Mouse (Mus musculus) brain, embryonic 18.5 days (tissue): ENCODE measurements at regions not wholly inside any gene's neighbourhood (a gene's known extent, or its start where the extent isn't known, plus 50 kb on each side); places are given as distances from the start of the nearest gene placed in this dataset.

Experiments
- DNase-seq: peaks from one replicate; pipeline ENCODE4 v3.0.0-alpha.2; 2012; ENCODE audit warnings: low read depth, low spot score

DNA sequence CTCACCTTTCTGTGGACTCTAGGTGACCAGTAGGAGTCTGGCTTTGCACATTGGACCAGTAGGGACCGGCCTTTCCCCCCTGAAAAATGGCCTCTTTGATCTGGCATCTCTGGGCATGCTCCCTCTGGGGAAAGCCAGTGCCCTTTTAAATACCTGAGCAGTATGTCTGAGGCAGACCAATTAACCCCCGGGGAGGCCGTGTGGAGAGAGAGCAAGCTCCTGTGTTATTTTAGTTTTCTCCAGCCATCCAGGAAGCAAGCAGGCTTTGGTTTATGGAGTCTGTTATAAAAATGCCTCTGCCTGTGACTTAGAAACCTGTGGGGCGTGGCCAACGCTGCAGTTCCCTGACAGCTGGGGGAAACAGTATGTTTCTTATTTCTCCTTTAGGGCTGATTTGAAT, 445.5 kb downstream of the Glrx3 start:
- DNase-seq: no peak

DNA sequence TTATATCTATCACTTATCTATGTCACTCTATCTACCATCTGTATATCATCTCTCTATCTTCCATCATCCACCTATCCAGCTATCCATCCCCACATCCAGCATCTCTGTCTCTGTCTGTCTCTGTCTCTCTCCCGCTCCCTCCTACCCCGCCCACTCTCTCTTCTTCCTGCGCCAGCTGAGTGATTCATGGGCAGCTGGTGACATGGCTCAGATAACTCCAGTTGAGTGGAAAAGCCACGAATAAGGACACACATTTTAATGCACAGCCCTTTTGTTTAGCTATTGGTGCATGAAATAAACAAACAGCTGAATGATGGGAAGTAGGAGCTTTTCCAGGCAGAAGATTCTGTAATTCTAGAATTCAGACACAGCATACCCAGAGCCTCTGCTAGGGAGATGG, 446.3 kb downstream of the Glrx3 start:
- DNase-seq: no peak

DNA sequence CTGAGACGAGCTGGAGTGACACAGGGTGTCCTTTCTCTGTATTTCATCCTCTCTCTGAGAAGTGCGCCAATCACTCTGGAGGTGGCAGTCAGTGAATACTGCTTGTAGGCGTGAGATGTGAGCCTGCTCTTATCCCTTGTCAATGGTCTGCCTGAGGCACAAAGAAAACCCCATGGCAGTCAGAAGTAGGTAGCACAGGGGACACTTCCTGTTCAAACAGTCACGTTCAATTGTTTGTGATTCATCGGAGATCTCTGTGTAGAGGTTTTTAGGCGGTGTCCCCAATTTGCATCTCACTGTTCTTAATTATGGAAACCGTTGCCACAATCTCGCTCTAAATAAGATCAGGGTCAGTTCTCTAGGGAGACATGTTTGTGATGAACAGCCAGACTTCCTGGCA, 447.7 kb downstream of the Glrx3 start:
- DNase-seq: no peak

DNA sequence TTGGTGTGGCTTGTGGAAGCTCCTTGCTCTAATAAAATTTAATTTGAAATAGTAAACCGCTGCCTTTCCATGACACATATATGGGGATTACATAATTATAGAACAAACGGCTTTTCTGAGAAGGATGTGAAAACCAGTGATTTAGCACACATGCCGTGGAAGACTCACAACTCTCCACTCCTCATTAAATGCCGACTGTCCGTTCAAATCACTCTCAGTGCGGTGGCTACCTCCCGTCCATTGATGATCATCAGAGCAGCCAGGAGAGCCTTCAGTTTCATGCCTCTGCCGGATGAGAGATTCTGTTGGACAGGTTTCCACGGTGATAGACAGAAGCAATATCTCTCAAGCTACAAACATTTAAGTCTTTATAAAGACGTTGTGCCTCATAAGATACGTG, 451.3 kb downstream of the Glrx3 start:
- DNase-seq: no peak

DNA sequence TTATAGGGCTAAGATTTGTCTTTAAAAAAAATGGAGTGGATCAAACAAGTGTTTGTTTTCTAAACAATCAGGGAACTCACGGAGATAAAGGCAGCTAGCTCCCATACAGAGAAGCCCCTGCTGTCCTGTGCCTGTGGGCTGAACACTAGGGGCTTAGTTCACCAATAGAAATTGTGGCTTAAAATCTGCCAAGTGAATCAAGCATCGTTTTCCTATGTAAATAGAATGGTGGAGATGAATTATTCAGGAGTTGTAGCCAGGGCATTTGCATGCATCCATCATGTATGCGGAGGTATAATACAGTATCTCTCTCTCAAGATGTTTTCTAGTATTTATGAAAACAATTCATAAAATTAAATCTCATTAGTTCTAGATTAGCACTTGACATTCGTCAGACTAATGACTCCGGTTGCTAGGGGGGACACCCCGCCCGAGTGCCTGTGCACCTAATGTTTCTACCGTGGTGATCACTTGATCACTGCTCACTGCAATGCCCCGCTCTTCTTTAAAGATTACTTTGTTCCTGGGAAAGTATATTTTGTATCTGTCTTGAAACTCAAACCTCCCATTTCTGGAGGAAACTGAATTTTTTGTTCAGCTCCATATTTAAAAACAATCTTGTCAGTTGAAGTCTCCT, 469.1 kb downstream of the Glrx3 start:
- DNase-seq: no peak

DNA sequence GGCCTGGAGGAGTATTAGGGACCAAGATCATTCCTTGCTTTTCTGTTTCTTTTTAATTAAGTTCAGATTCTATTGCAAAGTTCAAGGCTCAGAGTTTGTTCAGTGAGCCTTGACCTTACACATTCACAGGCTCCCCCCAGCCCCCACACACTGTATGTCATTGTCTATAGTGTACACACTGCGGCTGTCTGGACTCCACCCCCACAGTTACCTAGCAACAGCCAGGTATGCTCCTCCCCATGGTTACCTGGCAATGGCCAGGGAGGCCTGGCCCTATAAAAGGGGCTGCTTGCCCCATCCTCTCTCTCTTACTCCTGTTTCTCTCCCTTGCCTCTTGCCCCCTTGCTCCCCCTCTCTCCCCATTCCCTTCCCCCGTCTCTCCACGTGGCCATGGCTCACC, 472.0 kb downstream of the Glrx3 start:
- no peak for DNase-seq

DNA sequence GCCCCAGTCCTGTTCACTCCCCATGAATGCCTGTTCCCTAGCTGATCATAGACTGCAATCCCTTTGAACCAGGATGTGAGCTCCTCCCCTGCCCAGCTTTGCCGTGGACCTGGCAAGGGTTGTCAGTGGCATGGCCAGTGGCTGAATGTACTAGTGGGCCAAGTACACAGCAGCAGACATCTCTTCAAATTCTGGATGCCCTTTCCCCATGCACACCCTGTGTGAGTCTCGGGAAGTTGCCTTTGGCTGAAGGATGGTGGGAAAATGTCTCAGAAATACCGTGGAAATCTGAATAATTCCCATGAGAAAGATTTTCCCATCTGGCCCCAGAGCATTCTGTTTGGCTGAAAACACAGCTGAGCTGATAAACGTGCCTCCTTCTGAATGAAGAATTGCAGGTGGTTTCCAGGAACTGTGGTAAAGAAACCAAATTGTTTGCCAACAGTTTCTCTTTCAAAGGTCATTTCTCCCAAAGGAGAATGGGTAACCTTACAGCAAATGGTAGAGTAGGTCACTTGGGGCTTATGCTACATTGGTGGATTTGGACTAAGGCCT, 476.2 kb downstream of the Glrx3 start:
- peak; percentile 49 for DNase-seq

DNA sequence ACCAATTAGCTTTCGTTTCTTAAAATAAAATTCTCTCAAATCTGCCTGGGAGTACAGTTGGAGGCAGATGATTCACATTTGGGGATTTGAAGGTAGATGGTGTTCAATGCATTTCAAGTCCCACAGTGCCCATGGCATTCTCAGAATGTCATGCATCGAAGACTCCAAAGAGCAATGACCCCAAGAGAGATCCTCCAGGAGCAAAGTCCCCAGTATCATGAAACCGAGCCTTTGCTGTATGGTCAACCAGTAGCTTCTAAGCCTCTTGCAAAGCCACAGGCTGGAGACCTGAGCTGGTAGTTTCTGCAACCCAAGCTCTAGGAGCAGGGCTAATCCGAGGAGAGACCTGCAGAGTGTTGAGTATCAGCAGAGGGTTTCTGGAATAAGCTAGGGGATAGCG, 477.1 kb downstream of the Glrx3 start:
- DNase-seq: no peak

DNA sequence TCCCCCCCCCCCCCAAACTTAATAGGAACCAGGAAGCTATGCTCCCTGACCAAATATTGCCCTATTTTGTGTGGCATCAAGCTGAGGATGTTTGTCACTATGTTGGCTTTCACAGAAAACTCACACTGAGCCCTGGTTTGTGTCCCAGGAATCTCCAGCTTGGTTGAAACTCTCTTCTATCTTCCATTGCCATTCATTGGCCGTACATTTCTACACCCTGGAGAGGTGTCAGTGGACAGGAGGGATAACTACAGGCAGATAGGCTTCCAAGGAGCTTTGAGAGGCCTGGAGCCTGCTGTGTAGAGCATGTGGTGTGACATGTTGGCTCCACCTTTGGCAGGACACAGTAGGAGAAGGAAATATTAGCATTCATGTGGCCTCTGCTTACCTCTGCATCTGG, 478.9 kb downstream of the Glrx3 start:
- no peak for DNase-seq

DNA sequence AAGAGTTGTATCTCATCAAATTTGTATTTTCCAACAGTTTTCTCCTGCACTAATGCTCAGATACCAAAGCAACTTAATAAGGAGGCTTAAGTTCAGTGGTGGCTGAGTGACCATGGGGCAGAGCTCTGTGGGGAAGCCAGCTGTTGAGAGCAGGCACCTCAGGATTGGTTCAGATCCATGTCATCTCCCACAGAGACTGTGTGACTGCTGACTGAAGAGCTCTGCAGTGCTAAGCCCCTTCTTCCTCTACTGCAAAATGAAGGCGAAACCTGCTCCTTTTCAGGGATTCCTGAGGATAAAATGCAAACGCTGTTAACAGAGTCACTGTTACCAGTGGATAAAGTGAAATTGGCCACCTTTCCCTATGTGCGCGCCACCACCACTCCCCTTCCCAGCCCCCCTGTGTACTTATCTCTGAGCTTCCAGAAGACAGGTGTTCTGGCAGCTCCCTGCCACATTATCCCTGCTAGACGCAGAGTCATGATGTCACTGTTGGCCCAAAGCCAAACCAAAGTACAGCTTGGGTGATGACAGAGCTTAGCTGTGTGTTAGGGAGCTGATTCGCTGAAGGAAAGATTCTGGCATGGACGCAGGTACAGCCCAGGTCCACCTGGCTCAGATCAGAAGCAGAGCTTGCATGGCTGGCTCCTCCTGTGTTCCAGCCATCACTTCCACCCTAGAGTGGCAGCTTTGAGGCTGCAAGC, 472.9 kb downstream of the Tcerg1l start:
- peak; percentile 36 for DNase-seq

DNA sequence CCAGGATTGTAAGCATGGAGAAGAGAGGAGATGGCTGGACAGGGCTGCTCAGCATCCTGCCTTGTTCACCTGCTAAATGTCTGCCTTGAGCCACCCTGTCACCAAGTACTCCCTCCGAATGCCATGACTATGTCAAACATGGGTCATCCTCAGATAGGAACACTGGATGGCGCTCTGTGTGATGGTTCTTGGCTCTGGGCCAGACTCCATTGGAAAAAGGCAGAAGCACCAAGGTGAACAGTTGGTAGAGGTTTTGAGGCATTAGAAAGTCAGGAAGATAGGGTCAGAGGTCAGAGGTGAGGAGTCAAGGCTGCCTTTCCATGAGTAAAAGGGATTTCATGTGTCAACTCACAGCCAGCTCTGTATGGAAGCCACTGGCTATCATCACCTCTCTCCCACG, 471.9 kb downstream of the Tcerg1l start:
- no peak for DNase-seq

DNA sequence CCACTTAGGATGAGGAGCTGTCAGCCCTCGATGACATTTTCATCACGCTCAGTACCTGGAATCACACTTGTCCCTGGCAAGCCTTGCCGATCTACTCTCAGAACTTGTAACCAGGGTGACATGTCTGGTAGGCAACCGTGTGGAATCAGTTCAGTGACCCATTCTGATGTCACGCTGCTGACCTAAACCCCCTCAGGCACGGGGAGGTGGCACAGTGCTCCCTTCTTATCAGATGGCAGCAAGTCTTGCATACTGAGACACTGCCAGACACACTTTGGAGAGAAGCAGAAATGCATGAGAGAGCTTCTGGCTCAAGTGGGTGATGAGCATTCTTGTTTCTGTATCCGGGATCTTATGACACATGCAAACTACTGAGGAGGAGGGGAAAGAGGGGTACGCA, 470.2 kb downstream of the Tcerg1l start:
- no peak for DNase-seq

DNA sequence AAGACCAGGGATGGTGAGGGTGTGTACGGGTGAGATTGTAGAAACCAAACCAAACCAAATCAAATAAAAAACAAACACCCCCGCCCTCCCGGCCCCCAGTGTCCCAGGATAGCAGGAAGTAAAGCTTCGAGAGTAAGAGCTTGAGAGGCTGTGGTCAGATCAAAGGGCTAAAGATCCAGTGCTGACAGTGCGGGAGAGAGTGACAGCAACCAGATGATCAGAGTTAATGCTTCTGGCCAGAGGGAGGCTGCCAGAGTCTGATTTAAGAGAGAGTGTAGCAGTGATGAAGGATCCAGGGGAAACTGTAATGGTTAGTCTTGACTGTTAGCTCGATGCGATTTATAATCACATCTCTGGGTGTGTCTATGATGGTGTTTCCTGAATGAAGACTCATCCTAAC, 467.3 kb downstream of the Tcerg1l start:
- no peak for DNase-seq

DNA sequence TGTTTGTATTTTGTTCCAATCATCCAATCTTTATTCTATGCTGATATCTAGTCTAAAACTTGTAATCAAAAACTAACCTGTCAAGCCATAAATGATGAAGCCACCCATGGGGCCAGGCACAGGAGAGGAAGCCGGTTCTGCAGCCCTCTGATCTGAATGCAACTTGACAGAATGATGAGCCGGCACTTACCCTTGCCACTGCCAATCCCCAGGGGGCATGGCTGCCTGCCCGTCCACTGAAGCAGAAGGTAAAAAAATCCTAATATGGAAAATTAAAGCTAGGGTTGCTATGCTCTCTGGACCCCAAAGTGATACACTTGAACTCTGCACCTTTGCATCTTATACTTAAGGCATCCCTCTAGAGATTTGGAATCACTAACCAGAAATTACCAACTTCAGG, 461.6 kb downstream of the Tcerg1l start:
- DNase-seq: no peak

DNA sequence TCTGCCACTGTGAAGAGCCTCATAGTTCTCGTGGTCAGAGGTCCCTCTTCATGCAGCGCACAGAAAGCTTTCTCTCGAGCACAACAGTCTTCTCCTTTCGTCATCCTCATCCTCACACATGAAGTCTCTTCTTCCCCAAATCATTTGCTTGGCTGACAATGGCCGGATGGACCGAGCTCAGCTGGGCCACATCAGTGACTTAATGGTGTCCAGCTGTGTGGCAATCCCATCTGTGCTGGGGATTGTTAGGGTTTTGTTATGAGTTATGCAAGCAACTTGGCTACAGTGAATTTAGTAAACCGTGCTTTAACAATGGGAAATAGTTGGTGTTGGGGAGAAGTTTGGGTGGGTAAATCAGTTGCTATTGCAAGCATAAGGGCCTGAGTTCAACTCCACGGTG, 458.4 kb downstream of the Tcerg1l start:
- DNase-seq: no peak

DNA sequence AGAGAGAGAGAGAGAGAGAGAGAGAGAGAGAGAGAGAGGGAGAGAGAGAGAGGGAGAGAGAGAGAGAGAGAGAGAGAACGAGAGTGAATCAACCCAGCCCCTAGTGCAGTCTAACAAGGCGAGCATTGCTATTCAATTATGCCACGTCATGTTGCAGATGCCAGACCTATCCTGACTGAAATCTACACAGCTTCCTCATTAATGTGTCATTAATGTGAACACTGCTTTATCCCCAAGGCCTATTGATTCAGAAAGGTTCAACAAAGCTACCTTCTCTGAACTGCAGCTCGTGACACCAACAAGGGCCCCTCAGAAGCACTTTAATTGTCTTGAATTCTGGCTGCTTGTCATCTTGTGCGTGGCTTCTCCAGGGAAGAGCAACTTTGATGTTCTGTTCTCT, 457.4 kb downstream of the Tcerg1l start:
- no peak for DNase-seq

DNA sequence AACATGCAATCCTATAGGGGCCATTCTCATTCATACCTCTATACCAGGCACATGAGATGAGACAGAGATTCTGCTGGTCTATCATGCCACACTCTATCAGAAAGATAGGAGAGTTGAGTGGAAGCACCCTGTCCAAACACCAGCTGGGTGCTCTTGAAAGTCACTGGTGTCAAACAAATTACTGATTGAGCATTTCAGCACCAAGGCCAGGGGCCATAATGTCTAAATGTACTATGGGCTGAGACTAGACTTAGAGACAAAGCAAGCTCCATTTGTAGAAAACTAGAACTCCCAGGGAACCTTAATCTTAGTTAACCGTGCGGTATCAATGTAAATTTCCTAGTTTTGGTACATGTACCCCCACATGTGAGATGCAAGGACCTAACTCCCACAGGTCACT, 452.5 kb downstream of the Tcerg1l start:
- DNase-seq: no peak

DNA sequence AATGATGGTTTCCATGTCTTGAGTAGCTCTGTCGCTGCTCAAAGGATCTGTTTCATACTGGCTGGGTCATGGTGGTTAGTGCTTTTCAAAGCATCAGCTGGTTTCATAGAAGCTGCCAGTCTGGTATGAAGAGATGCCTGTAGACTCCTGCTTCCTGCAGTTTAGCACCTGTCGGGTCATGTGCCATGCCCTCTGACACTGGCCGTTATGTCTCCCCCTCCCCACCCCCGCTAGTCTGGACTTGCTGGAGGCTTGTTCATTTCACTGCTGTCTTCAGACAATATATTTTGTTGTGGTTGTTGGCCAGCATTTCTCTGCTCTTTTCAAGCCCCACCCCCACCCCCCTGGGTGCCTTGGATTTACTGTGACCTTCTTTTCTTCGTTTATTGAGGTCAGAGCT, 450.1 kb downstream of the Tcerg1l start:
- DNase-seq: no peak

DNA sequence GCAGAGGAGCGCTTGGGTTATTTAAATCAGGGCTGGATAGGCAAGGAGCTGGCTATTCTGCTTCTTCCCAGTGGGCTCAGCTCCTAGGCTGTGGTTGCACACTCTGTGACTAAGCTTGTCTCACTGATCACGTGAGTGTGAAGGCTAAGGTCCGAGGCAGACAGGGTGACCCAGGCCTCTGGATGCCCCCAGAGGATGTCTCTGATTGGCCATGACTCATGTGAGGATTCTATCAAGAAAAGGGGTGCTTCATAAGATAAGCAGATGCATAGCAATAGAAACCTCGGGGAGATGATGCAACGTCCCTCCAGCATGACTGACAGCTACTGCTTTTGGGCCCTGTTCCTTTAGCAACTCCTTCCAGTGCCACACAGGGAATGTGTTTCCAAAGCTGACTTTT, 440.2 kb downstream of the Tcerg1l start:
- no peak for DNase-seq

DNA sequence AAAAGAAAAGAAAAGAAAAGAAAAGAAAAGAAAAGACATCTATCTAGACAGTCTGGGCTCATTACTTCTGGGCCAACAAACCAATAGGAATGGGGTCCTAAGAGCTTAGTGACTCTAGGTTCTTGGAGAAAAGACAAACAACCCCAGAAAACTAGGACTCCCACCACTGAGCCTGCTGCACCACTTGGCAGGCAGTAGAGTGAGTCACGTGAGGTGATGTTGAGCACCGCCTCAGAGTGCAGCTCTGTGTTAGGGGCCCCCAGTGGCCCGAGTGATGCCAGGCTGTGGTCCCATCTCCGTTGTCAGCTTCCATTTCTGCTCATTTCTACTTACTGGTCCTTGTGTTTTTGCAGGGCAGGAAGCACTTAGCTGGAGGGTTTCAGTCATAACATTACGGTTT, 439.7 kb downstream of the Tcerg1l start:
- DNase-seq: no peak

DNA sequence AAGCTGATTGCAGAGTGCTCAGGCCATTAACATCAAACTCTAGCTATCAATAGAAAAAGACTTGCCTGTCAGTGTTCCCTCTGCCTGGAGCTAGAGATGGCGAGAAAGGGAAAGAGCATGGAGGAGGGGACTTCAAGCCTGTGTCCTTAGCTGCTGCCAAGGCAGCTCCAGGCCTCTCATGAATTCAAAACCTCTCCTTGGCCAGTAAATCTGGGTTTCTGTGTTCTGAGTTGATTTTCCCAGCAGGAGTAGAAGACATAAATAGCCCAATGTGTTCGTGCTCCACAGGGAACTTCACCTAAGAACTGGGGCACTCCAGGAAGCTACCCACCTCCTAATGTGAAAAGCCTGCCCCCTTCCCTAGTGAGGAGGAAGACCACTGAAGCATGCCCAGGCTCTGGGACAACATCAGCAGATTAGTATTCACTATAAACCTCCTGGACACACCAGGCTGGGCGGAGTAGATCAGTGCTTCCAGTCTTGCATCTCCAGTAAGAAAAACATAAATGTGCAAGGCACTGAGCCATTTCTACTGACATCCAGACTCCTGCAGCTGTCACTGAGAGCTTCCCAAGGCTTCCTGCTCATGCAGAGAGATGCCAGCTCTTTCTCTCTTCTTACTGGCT, 433.9 kb downstream of the Tcerg1l start:
- no peak for DNase-seq

DNA sequence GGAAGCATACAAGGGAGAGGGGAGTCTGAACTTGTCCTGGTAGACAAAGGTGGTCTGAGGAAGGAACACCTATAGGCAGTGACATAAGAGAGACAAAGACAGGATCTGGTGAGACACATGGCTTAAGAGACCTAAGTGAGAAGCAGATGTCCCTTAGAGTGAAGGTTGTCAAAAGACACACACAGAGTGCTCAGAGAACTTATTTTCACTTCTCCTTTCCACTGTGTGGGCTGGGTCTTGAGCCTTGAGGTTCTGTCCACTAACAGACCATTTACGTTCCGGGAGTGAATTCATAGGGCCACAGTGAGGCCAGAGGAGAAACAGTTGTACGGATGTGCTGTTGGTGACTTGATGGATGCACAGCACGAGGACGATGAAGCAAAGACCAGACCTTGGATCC, 422.8 kb downstream of the Tcerg1l start:
- DNase-seq: no peak

DNA sequence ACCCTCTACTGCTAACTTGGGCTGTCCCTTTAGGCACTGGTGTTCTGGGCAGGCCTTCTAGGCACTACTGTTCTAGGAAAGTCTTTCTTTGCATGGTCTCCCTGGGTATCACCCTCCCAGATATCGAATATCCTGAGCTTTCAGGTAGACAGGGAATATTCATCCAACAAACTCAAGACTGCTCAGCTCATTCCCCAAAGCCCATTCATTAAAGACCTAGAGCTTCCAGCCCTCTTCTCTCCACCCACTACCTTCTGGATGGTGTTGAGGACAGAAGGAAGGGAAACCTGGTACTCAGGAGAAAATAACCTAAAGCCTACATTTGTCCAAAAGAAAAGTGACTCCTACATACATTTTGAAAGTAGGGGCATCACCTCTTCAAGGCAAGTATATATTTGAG, 420.0 kb downstream of the Tcerg1l start:
- no peak for DNase-seq
